Mouse (Mus musculus): ENCODE results near the gene Arxes2. TPM values are rescaled to one million over a fixed set of nuclear protein-coding genes. Genes with fewer than 3 reads are reported as not detected.
A peak's percentile ranks its signal among the peaks of the same experiment; 100 is the strongest.
"Not testable (repeated sequence)": the region's sequence is repeated elsewhere in the genome, so short reads cannot be mapped to it uniquely, and the experiment has no call there.

Arxes2 gene
- total RNA-seq, 2 experiments from 2014 or later = 1.5 to 2.5 TPM

DNA sequence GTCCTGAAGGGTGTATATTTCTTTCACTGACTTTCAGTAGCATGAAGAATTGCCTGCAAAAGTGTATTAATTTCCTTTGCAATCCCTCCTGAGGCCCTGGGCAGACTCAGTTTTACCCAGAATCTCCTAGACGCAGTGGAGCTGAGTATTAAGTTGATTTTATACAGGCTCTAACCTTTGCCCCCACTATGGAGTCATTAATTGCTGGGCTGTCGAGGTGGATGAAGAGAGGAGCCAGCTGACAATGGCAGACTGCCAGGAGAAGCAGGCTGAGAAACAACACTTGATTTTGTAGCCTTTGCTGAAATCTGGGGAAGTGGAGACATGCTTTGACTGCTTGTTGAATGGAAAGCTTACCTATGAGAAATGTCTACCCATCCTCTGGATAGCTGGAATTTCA is 20.8 kb downstream of the Arxes2 start:
- intact Hi-C loops (cut with DNase I; ENCODE audit: low total_unique reads) = no loop called here
- no peak for DNase-seq

DNA sequence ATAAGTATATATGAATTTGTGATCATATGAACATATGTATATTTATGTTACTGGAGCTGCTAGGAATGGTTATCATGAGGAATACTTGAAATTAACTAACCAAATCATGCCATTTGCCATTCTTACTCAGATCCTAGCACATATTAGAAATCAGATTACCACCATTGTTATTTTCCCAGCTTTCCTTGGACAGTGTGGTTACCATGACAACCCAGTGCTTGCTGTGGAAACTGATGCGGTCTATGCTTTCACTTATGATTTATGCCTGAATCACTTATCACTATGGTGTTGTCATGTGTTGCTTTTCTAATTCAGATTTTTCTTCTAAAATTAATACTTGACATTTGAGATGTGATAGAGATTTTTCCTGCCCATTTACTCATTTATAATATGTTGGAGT is 36.7 kb downstream of the Arxes2 start:
- intact Hi-C loops (cut with DNase I; ENCODE audit: low total_unique reads) = no loop called here
- DNase-seq = no peak

DNA sequence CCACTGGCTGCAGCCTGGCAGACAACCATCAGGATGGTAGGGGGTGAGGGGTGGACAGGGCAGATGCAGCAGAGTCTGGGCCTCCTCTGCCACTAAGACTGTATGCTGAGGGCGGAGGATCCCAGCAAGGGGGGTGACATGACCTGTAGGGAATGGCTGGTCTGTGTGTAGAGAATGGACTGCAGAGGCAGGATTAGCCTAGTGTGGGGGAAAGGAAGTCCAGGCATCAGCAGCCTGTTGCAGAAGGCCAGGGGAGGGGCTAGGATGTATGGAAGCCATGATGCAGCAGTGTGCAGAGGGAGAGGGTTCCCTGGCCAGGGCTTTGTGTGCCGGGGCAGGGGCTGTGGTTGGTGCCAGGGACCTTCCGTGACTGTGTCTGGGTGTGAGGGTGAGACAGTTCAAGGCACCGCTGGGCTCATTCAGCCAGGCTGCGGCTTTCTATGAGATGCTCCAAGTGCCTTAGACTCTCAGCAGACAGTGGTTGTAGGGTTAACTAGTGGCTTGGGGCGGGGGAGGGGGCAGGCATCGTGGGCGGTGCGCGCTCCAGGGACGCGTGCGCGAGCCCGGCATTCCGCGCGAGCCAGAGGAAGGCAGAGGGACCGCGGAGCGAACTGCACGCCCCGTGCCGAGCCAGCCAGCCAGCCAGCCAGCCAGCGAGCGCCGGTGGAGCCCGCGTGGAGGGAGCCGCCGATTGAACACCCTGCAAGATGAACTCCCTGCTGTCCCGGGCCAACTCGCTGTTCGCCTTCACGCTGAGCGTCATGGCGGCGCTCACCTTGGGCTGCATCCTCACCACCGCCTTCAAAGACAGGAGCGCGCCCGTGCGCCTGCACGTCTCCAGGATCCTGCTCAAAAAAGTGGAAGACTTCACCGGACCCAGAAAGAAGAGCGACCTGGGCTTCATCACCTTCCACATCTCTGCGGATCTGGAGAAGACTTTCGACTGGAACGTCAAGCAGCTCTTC is 39.5 kb downstream of the Arxes2 start, which contains the start of gene Arxes1:
Gene Arxes1 (plus strand): TSS at position 569 of the 965 bp plus-strand sequence.
- intact Hi-C loops (cut with DNase I; ENCODE audit: low total_unique reads) = not testable (repeated sequence)
- peak; percentile 15 for DNase-seq

GRCm38 (mm10) chrX:136043726-136044125 is 50.1 kb downstream of the Arxes2 start:
- intact Hi-C loops (cut with DNase I; ENCODE audit: low total_unique reads) = loop anchor here (10.0 kb wide), 1 partner anchor 261 kb away; no protein-coding TSS in a partner anchor
- DNase-seq = no peak

Other genes with a start within 250 kb of the Arxes2 start
- 1 to 10 TPM; 7.9 to 8.8 TPM for gene Bhlhb9, start 196.2 kb upstream of the Arxes2 start, total RNA-seq (2021)
- gene Gprasp2, start 154.8 kb upstream of the Arxes2 start, total RNA-seq (2021) = 1 to 10 TPM; 1.4 to 2.1 TPM
- 1 to 10 TPM in 1 of 2 experiments, under 1 TPM in 1; 0.33 to 1.0 TPM for gene Arxes1, start 39.5 kb downstream of the Arxes2 start, total RNA-seq (2021)
- gene Bex2, start 74.4 kb downstream of the Arxes2 start, total RNA-seq (2021) = under 1 TPM; 0.27 to 0.43 TPM
- gene Nxf3, start 91.4 kb downstream of the Arxes2 start, total RNA-seq (2021) = not detected
- not detected for gene Bex4, start 145.2 kb downstream of the Arxes2 start, total RNA-seq (2021)
- 10 to 100 TPM; 29.8 to 32.9 TPM for gene Tceal8, start 178.5 kb downstream of the Arxes2 start, total RNA-seq (2021)
- gene Tceal5, start 210.1 kb downstream of the Arxes2 start, total RNA-seq (2021) = 10 to 100 TPM; 60.8 to 74.0 TPM
- gene Tceal7, start 221.0 kb downstream of the Arxes2 start, total RNA-seq (2021) = 100 to 1,000 TPM; 288 to 478 TPM
- 10 to 100 TPM; 12.0 to 17.3 TPM for gene Bex1, start 221.7 kb downstream of the Arxes2 start, total RNA-seq (2021)

All from gastrocnemius, postnatal 14 days (tissue).